ENCODE assay signal across 5 mouse cellular contexts in the genomic region with DNA sequence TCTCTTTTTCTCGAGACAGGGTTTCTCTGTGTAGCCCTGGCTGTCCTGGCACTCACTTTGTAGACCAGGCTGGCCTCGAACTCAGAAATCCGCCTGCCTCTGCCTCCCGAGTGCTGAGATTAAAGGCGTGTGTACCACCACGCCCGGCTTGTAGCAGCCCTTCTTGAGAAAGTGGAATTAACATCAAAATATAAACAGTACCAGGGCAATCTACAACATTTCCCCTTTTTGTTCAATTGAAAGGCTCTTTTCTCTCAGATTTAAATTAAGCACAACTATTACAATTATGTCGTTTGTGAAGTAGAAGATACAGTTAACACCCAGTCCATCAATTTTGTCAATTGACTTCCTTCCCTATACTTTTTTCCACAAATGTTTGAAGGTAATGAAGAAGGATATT.
DNase-seq lines count a peak whose midpoint lies in the region; TF ChIP-seq lines count a peak whose summit lies in the region.
"Not testable (repeated sequence)": the region's sequence is repeated elsewhere in the genome, so short reads cannot be mapped to it uniquely, and the experiment has no call there.

No protein-coding gene starts in this region.

- DNase-seq in ES-CJ7 (ENCODE audit: low read depth, low spot score), result peak; percentile 80
- peak; percentile 61 for DNase-seq in R1 (ENCODE audit: low read depth, low spot score)
- DNase-seq in ZHBTc4 (ENCODE audit: low read depth, low spot score), result peak; percentile 82
- peak; percentile 39 for DNase-seq in heart, adult 11 months

- H3K36me3 ChIP-seq in E14TG2a.4 (ENCODE audit: insufficient read depth, low read length), result peaks cover 73% of the 10 kb centered on the region

- not testable (repeated sequence) for H3K9me3 ChIP-seq in E14TG2a.4 (ENCODE audit: low read length)

- H3K4me1 ChIP-seq in E14TG2a.4 (replicated peaks; ENCODE audit: low read depth, low read length), result peaks cover 74% of the 10 kb centered on the region

- not testable (repeated sequence) for TF ChIP-seq CTCF in E14TG2a.4 (conservative IDR thresholded peaks at IDR 0.05; ENCODE audit: low read length)

- H3K4me3 ChIP-seq in E14TG2a.4 (replicated peaks; ENCODE audit: low read length), result peak overlapping the region; percentile 11; the same call in 1 of the 2 replicates

- H3K27me3 ChIP-seq in E14TG2a.4 (ENCODE audit: insufficient read depth, low read length), result not testable (repeated sequence)

Comparison
In these comparisons a context has a peak if more than half of its experiments do, and no peak if none do; other contexts are left out.
1. Peak in every context shown above with its lines: DNase-seq and H3K4me3 ChIP-seq.